Mouse (Mus musculus): ENCODE measurements around the gene Slc29a3.

The Slc29a3 gene

GRCm38 (mm10) chr10:60779628-60780027 is 27.0 kb upstream of the Slc29a3 start:
- POLR2A ChIA-PET, result interaction anchor here in 3 of 4 experiments (0.7 to 2.3 kb wide), 21 partner anchors 9 to 368 kb away, joined by 3 to 16 read pairs (median 4); partner anchors contain the start of genes Sgpl1 (in 1 of the 3) and Unc5b (in 1 of the 3)

GRCm38 (mm10) chr10:60778542-60778941 is 25.9 kb upstream of the Slc29a3 start:
- CTCF ChIA-PET, result interaction anchor here (0.5 to 4.8 kb wide), 52 partner anchors 10 to 815 kb away, joined by 3 to 42 read pairs (median 5); partner anchors contain the start of genes Sgpl1 (in 1 of the 4) and Slc29a3 (in 1 of the 4)
- POLR2A ChIA-PET, result interaction anchor here (0.6 to 2.3 kb wide), 14 partner anchors 9 to 578 kb away, joined by 3 to 16 read pairs (median 4); no protein-coding TSS in a partner anchor

More at GRCm38 (mm10) chr10:60779628-60780027, 27.0 kb upstream of the Slc29a3 start:
- CTCF ChIA-PET, result interaction anchor here (0.5 to 4.8 kb wide), 53 partner anchors 8 to 685 kb away, joined by 3 to 42 read pairs (median 5); partner anchors contain the start of gene Slc29a3 (in 2 of the 4)

DNA sequence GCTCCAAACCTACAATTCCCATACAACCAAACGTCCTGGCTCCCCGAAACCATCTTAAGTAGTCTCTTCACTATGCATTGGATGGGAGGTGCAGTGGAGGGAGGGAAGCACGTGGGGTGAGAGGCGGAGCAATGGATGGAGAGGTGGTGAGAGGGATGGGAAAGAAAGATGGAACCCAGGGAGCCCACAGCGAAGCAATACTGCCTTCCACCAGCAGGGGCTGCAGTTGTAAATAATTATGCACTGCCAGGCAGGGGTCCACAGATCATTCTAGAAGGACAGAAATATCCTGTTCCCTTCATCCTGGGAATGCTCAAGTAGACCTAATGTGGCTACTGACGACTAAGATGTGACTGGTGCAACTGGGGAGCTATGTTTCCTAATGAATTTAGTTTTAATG is 22.9 kb upstream of the Slc29a3 start:
- ChIA-PET POLR2A (interaction anchor here in 2 of 4 experiments (0.7 to 2.1 kb wide), 7 partner anchors 8 to 299 kb away, joined by 3 to 5 read pairs (median 4); partner anchors contain the start of genes Slc29a3 (in 1 of the 2) and Unc5b (in 1 of the 2)), CTCF (interaction anchor here (0.7 to 2.3 kb wide), 24 partner anchors 9 to 360 kb away, joined by 3 to 17 read pairs (median 4); partner anchors contain the start of gene Slc29a3 (in 1 of the 4))

DNA sequence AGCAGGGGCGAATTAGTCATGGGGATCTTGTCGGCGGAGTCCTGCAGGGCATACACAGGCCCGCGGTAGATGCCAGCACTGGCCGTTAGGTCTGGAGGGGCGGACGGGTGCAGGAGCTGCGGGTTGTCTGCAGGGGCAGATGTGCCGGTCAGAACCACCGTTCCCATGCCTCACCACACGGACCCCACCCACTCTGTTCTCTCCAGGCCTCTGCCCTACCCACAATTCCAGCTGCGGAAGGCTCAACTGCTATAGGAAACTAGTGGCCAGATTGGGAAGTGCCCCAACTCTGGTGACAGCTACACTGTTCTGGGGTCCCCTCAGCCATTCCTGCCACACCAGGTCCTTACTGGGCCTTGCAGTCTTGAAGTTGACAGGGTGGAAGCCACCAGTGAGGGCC is 22.0 kb upstream of the Slc29a3 start:
- ChIA-PET CTCF (interaction anchor here (0.5 to 2.3 kb wide), 34 partner anchors 8 to 530 kb away, joined by 3 to 17 read pairs (median 4); partner anchors contain the start of gene Slc29a3 (in 3 of the 4)), POLR2A (interaction anchor here in 2 of 4 experiments (0.7 to 2.1 kb wide), 10 partner anchors 7 to 299 kb away, joined by 3 to 6 read pairs (median 4); partner anchors contain the start of genes Slc29a3 (in 1 of the 2) and Unc5b (in 1 of the 2))

- POLR2A ChIA-PET, result interaction anchor here in 1 of 4 experiments (0.7 to 0.8 kb wide), 2 partner anchors 10 to 104 kb away, joined by 3 read pairs; no protein-coding TSS in a partner anchor
- CTCF ChIA-PET, result interaction anchor here in 2 of 4 experiments (0.8 to 2.0 kb wide), 4 partner anchors 10 to 56 kb away, joined by 3 to 9 read pairs (median 6); no protein-coding TSS in a partner anchor
Measured at GRCm38 (mm10) chr10:60770855-60771254, 18.3 kb upstream of the Slc29a3 start.

DNA sequence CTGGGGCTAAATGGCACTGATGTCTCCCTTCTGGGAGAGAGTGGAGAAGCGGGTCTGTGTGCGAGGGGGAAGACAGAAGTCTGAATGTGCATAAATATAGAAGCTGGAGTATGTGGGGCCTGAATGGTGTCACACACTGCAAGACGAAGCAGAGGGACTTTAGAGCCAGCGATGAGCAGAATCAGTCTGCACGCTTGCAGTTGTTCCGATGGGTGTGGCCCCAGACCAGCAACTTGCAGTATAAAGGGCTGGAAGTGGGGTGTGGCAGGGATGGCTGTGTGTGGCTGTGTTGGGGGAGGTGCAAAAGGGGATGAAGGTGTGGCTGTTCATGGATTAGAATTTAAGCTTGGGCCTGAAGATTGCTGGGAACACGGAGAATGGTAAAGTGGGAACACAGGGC is 16.0 kb upstream of the Slc29a3 start:
- POLR2A ChIA-PET, result interaction anchor here in 2 of 4 experiments (0.9 to 1.6 kb wide), 5 partner anchors 10 to 297 kb away, joined by 3 to 5 read pairs (median 3); no protein-coding TSS in a partner anchor
- CTCF ChIA-PET, result interaction anchor here in 2 of 4 experiments (0.6 to 2.2 kb wide), 9 partner anchors 8 to 312 kb away, joined by 3 to 14 read pairs (median 4); no protein-coding TSS in a partner anchor

- ChIA-PET POLR2A (interaction anchor here in 2 of 4 experiments (0.7 to 2.5 kb wide), 8 partner anchors 8 to 312 kb away, joined by 4 to 8 read pairs (median 4); partner anchors contain the start of gene Slc29a3 (in 2 of the 2)), CTCF (interaction anchor here in 3 of 4 experiments (0.5 to 2.7 kb wide), 5 partner anchors 8 to 403 kb away, joined by 3 to 10 read pairs (median 4); no protein-coding TSS in a partner anchor)
Measured at GRCm38 (mm10) chr10:60767400-60767799, 14.8 kb upstream of the Slc29a3 start.

DNA sequence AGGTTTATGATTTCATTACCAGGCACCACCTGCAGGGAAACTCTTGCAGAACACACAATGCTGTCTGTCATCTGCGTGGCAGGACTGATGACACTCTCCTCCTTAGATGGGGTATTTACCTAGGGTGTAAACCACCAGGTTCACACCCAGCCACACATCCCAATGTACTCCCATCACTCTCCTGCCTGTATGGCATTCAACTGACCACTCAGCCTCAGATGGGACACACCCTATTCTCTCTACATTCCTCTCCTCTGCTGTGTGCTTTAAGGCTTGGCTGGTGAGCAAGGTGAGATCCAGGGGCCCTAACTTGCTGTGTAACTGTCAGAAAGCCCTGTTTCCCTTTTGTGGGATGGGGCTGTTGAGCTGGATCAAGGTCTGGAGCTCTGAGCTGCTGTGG is 9.5 kb upstream of the Slc29a3 start:
- ChIA-PET CTCF (interaction anchor here in 2 of 4 experiments (0.5 to 2.3 kb wide), 4 partner anchors 9 to 65 kb away, joined by 3 to 17 read pairs (median 6); partner anchors contain the start of gene Slc29a3 (in 1 of the 2)), POLR2A (no interaction called here)

GRCm38 (mm10) chr10:60760377-60760776 is 7.8 kb upstream of the Slc29a3 start:
- POLR2A ChIA-PET, result interaction anchor here in 3 of 4 experiments (0.6 to 1.5 kb wide), 22 partner anchors 10 to 356 kb away, joined by 3 to 6 read pairs (median 3); no protein-coding TSS in a partner anchor
- CTCF ChIA-PET, result interaction anchor here (0.5 to 2.6 kb wide), 192 partner anchors 8 to 1535 kb away, joined by 3 to 35 read pairs (median 4); partner anchors contain the start of genes Slc29a3 (in 4 of the 4), Cdh23 (in 1 of the 4), Unc5b (in 1 of the 4) and Vsir (in 1 of the 4)

- ChIA-PET CTCF (interaction anchor here in 3 of 4 experiments (0.6 to 1.2 kb wide), 4 partner anchors 135 to 339 kb away, joined by 3 to 4 read pairs (median 4); no protein-coding TSS in a partner anchor), POLR2A (interaction anchor here in 1 of 4 experiments (0.5 kb wide), 1 partner anchor 70 kb away, joined by 3 read pairs; no protein-coding TSS in a partner anchor)
Measured at GRCm38 (mm10) chr10:60756992-60757391, 4.4 kb upstream of the Slc29a3 start.

DNA sequence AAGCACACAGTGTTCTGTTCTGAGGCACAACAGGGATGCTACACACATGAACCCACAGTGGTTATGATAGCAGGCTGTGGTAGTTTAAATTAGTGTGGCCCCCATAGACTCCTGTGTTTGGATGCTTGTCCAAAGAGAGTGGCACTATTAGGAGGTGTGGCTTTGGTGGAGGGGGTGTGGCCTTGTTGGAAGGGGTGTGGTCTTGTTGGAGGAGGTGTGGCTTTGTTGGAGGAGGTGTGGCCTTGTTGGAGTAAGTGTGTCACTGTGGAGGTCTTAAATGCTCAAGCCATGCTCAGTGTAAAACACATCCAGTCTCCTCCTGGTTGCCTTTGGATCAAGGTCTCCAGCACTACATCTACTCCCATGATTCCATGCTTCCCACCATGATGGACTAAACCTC is 3.6 kb upstream of the Slc29a3 start:
- POLR2A ChIA-PET, result no interaction called here
- CTCF ChIA-PET, result interaction anchor here in 2 of 4 experiments (0.6 to 1.2 kb wide), 3 partner anchors 134 to 351 kb away, joined by 3 to 4 read pairs (median 3); no protein-coding TSS in a partner anchor

GRCm38 (mm10) chr10:60753941-60754340 is 1.3 kb upstream of the Slc29a3 start:
- ChIA-PET POLR2A (interaction anchor here in 3 of 4 experiments (0.6 to 2.9 kb wide), 9 partner anchors 11 to 406 kb away, joined by 3 to 24 read pairs (median 8); no protein-coding TSS in a partner anchor), CTCF (interaction anchor here in 3 of 4 experiments (0.6 to 3.2 kb wide), 10 partner anchors 29 to 453 kb away, joined by 3 to 31 read pairs (median 4); partner anchors contain the start of genes Cdh23 (in 1 of the 3) and Vsir (in 1 of the 3))

- ChIA-PET POLR2A (interaction anchor here (0.6 to 2.9 kb wide), 35 partner anchors 11 to 534 kb away, joined by 3 to 24 read pairs (median 4); no protein-coding TSS in a partner anchor), CTCF (interaction anchor here in 3 of 4 experiments (0.6 to 3.2 kb wide), 37 partner anchors 7 to 605 kb away, joined by 3 to 31 read pairs (median 5); partner anchors contain the start of genes Cdh23 (in 1 of the 3) and Vsir (in 1 of the 3))
Measured at GRCm38 (mm10) chr10:60753261-60753660, 667 bp upstream of the Slc29a3 start.

GRCm38 (mm10) chr10:60747667-60748212 is 4.9 kb downstream of the Slc29a3 start:
- POLR2A ChIA-PET, result interaction anchor here in 2 of 4 experiments (1.4 to 1.8 kb wide), 2 partner anchors 22 to 24 kb away, joined by 3 to 4 read pairs; no protein-coding TSS in a partner anchor
- CTCF ChIA-PET, result interaction anchor here in 2 of 4 experiments (0.7 to 1.6 kb wide), 4 partner anchors 13 to 51 kb away, joined by 3 to 6 read pairs (median 4); partner anchors contain the start of gene Cdh23 (in 1 of the 2)

DNA sequence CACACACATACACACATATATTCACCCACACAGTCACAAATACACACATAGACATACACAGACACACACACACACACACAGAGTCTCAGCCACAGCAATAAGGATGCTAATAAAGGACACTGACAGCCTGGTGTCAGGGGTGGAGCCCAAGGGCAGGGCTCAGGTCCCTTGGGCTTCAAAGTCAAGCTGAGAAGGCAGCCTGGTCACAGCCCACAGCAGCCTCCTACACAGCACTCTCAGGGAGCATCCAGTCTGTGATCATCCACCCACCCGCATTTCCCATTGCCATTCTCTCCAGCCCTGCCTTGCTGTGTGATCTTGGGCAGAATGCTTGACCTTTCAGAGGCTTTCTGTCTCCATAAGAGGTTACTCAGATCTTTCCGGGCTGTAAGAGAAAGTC is 6.1 kb downstream of the Slc29a3 start:
- POLR2A ChIA-PET, result interaction anchor here in 3 of 4 experiments (0.6 to 1.8 kb wide), 5 partner anchors 21 to 215 kb away, joined by 3 to 4 read pairs (median 3); no protein-coding TSS in a partner anchor
- CTCF ChIA-PET, result interaction anchor here in 2 of 4 experiments (0.5 to 1.6 kb wide), 3 partner anchors 14 to 68 kb away, joined by 3 to 6 read pairs (median 4); no protein-coding TSS in a partner anchor

DNA sequence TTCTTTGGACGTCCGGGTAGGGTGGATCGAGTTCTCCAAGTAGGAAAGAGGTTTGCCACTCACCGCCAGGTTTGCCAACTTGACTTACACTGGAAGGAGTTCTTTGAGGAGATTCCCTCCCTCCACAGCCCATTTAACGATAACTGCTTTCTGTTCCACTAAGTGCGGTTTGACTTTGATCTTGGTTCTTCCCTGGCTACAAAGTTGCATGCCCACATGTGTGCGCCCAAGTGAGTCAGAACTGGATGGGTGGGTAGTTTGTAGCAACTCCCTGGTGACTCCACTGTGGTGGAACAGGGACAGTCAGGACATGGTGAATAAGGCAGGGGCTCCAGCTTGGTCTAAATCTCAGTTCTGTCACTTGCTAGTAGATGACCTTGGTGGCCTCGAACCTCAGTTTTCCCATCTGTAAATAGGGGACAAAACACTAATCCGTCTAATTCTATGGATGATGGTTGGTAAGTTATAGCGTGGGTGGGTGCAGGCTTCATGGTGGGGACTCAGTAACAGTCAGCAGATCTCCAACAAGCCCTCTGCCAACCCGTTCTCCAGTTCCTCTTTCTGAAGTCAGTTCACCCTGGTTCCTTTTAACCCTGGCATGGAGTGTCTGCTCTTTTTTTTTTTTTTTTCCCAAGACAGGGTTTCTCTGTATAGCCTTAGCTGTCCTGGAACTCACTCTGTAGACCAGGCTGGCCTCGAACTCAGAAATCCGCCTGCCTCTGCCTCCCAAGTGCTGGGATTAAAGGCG is 7.9 kb downstream of the Slc29a3 start:
- CTCF ChIA-PET, result interaction anchor here in 2 of 4 experiments (0.6 to 2.0 kb wide), 2 partner anchors 8 to 79 kb away, joined by 3 to 7 read pairs; partner anchors contain the start of gene Slc29a3 (in 1 of the 2)
- POLR2A ChIA-PET, result interaction anchor here in 2 of 4 experiments (0.6 to 3.8 kb wide), 4 partner anchors 8 to 12 kb away, joined by 3 to 24 read pairs (median 3); partner anchors contain the start of gene Slc29a3 (in 1 of the 2)

GRCm38 (mm10) chr10:60743681-60744080 is 8.9 kb downstream of the Slc29a3 start:
- ChIA-PET CTCF (interaction anchor here in 1 of 4 experiments (2.0 kb wide), 1 partner anchor 9 kb away, joined by 7 read pairs; the partner anchor contains the start of gene Slc29a3), POLR2A (interaction anchor here in 2 of 4 experiments (3.1 to 3.8 kb wide), 2 partner anchors 9 kb away, joined by 9 to 24 read pairs; partner anchors contain the start of gene Slc29a3 (in 2 of the 2))

Data from embryonic stem cell, embryonic (primary cell).